Mouse (Mus musculus) stomach, embryonic 16.5 days (tissue): ENCODE measurements at regions not wholly inside any gene's neighbourhood (a gene's known extent, or its start where the extent isn't known, plus 50 kb on each side); places are given as distances from the start of the nearest gene placed in this dataset.

Source experiments
- ATAC-seq: fragments of 200-750 bp; cut with Nextera tagmentation; 2 replicates; pipeline ENCODE4 v1.8.0; 2017; ENCODE audit warnings: moderate number of reproducible peaks, moderate TSS enrichment; ENCODE audit not compliant: insufficient read depth, low FRiP score
- H3K27ac ChIP-seq: fragments of 300-500 bp; sonication (generic); 2 replicates; pipeline ENCODE4 v1.5.1; 2014; ENCODE audit warnings: low read length
- H3K27me3 ChIP-seq: fragments of 300-500 bp; sonication (generic); 2 replicates; pipeline ENCODE4 v1.6.1; 2014; ENCODE audit warnings: low read length, control low read depth, mixed read lengths; ENCODE audit not compliant: control insufficient read depth, insufficient read depth
- H3K36me3 ChIP-seq: fragments of 300-500 bp; sonication (generic); 2 replicates; pipeline ENCODE4 v1.6.1; 2014; ENCODE audit warnings: low read length; ENCODE audit not compliant: control insufficient read depth, insufficient read depth
- H3K4me1 ChIP-seq: fragments of 300-500 bp; sonication (generic); 2 replicates; pipeline ENCODE4 v1.6.1; 2014; ENCODE audit warnings: low read length, control low read depth, mixed read lengths; ENCODE audit not compliant: control insufficient read depth, insufficient read depth
- H3K4me2 ChIP-seq: fragments of 300-500 bp; sonication (generic); 2 replicates; pipeline ENCODE4 v1.6.1; 2014; ENCODE audit warnings: low read depth, low read length, mixed read lengths
- H3K4me3 ChIP-seq: fragments of 300-500 bp; sonication (generic); replicated peaks from 2 replicates; pipeline ENCODE4 v1.5.1; 2014; ENCODE audit warnings: mild to moderate bottlenecking, low read length
- H3K9ac ChIP-seq: fragments of 300-500 bp; sonication (generic); 2 replicates; pipeline ENCODE4 v1.6.1; 2014; ENCODE audit warnings: low read length
- H3K9me3 ChIP-seq: fragments of 300-500 bp; sonication (generic); replicated peaks from 2 replicates; pipeline ENCODE4 v1.6.1; 2016; ENCODE audit warnings: low read length, control low read depth; ENCODE audit not compliant: control insufficient read depth
- WGBS: fragments of 180-500 bp; shearing (Covaris S2); extraction: QIAGEN DNeasy Blood & Tissue Kit; methylation state at CpG from one replicate; pipeline ENCODE4 v1.1.7; 2014; 5-methylcytosine and 5-hydroxymethylcytosine counted together

DNA sequence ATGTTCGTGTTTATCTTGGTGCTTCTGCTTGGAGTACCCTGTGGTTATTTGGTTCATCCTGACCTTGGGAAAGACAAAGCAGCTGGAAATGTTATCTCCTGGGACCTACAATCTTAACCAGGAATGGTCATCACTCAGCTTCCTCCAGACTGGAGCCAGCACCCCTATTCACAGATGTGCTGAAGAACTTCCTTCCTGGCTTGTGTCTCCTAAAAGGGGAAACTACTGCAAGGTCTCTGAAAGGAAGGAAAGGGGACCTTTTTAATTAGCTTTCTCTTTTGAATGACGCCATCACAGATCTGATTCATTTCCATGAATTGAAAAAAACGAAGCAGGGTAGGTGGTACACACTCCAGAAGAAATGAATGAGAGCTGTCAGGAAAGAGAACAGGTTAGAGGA lies 476.0 kb upstream of the A1bg start:
- H3K9ac ChIP-seq = no peak overlapping the region
- no peak overlapping the region for H3K27ac ChIP-seq
- no peak overlapping the region for H3K4me2 ChIP-seq
- peaks cover 7% of the 10 kb centered on the region; the same call in 1 of the 2 replicates for H3K4me1 ChIP-seq
- H3K36me3 ChIP-seq = no peaks in the 10 kb centered on the region
- H3K4me3 ChIP-seq = no peak overlapping the region
- no peak for ATAC-seq
- WGBS = 80% methylated on average over 3 of the region's 3 CpGs
- no peaks in the 10 kb centered on the region for H3K9me3 ChIP-seq
- H3K27me3 ChIP-seq = no peaks in the 10 kb centered on the region

DNA sequence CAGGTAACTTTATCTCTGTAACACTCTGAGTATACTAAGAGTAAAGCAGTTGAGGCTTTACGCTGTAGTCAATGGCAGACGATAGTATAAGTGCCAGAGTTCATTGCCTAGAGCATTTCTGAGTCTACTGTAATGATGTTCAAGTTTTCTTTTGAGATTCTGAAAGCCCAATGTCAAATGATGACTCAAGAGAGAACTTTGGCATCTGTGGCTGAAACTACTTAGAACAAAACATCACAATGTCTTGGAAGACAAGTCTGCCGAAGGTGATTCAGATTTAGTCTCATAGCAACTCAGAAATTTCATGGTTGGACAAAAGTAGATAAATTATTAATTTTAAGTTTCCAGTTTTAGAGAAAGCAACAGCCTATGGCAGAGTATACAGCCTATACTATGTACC lies 474.2 kb upstream of the A1bg start:
- no peaks in the 10 kb centered on the region for H3K36me3 ChIP-seq
- no peak overlapping the region for H3K9ac ChIP-seq
- H3K9me3 ChIP-seq = no peaks in the 10 kb centered on the region
- H3K27ac ChIP-seq = no peak overlapping the region
- no peaks in the 10 kb centered on the region for H3K27me3 ChIP-seq
- no peak for ATAC-seq
- H3K4me3 ChIP-seq = no peak overlapping the region
- no peak overlapping the region for H3K4me2 ChIP-seq
- H3K4me1 ChIP-seq = peaks cover 7% of the 10 kb centered on the region; the same call in 1 of the 2 replicates
- 84% methylated on average over 3 of the region's 3 CpGs for WGBS

DNA sequence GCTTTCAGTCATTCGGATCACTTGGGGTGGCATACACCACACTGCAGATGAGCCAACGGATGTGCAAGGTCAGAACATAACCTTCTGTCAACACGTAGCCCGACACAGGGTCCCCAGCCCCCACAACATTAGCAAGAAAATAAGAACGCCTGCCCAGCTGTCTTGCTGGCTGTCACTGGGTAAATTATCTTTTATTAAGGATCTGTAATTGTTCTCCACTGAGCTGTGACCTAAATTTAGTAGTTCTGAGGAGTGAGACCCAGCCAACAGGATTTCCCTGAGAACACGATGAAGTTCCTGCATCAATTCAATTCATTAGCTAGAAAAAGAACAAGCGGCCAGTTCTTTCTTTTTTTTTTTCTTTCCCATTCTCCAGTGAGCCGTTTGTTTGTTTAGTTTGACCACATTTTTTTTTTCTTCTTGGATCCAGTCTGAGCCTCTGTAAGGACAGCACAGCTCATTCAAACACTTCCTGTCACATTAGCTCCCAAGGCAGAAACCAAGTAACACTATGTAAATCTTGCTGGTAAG lies 472.5 kb upstream of the A1bg start:
- ATAC-seq = no peak; the same call in 1 of the 2 replicates
- WGBS = 17% methylated on average over 8 of the region's 8 CpGs
- no peak overlapping the region for H3K4me2 ChIP-seq

DNA sequence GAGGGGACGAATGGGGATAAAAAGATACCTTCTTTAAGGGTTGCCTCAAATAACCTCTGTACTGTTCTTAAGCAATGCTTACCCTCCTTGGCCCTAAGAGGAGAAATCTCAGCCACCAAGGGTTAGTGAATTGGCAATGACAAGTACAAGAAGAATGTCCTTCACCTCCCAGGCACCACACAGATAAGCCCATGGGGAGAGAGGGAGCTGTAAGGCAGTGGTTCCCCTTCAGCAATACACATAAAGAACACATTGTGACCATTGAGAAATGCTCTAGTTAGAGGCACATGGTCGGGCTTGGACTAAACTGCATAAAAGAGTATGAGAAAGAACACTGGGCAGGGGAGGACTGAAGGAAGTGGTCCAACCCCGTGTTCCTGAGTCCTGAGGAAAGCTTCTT lies 457.9 kb upstream of the A1bg start:
- Histone ChIP-seq H3K4me2 (no peak overlapping the region), H3K4me1 (no peaks in the 10 kb centered on the region), H3K27ac (no peak overlapping the region), H3K4me3 (no peak overlapping the region), H3K9ac (no peak overlapping the region), H3K36me3 (no peaks in the 10 kb centered on the region), H3K9me3 (no peaks in the 10 kb centered on the region), H3K27me3 (no peaks in the 10 kb centered on the region)
- no peak for ATAC-seq
- 67% methylated on average over 3 of the region's 3 CpGs for WGBS

More for the DNA sequence above, 472.5 kb upstream of the A1bg start:
- Histone ChIP-seq H3K4me1 (peaks cover 7% of the 10 kb centered on the region; the same call in 1 of the 2 replicates), H3K27ac (no peak overlapping the region), H3K4me3 (no peak overlapping the region), H3K27me3 (no peaks in the 10 kb centered on the region), H3K9ac (no peak overlapping the region), H3K9me3 (no peaks in the 10 kb centered on the region), H3K36me3 (no peaks in the 10 kb centered on the region)

DNA sequence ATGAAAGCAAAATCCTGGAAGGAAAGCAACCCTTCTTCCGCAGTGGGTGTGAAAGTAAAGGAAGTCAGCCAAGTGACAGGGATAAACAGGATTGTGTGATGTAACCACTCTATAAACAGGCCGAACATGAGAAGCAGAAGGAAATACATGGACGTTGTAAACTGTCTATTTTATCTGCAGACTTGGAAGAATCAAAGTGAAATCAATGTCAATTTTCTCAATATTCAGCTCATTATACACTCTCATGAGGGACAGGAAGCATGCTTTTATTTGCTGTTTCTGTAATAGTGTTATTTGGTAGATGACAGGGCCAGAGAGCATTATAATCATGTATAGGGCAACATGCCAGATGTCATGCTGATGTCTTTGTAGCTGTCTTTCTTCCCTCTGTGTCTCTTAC lies 443.5 kb upstream of the A1bg start:
- Histone ChIP-seq H3K4me3 (no peak overlapping the region), H3K4me1 (no peaks in the 10 kb centered on the region), H3K9me3 (no peaks in the 10 kb centered on the region), H3K36me3 (no peaks in the 10 kb centered on the region), H3K27me3 (no peaks in the 10 kb centered on the region), H3K4me2 (no peak overlapping the region), H3K27ac (no peak overlapping the region), H3K9ac (no peak overlapping the region)
- no peak for ATAC-seq
- WGBS = 50% methylated on average over 3 of the region's 3 CpGs

DNA sequence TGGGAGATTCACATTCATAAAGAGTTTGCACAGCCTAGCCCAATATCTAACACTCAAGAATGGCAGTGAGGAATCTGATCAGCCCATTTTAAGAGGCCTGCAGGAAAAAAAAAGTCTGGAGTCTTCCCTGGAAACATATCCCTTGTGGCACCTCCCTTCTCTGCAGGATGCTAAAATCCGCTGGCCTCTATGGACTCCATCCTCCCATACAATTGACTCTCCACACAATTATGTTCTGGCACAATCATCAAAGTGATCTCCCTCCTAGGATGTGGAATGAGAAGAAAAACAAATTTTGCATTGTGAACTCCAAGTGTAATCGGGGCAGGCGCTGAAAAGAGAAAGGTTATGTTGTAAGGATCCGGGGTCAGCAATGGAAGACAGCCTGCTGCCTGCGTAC lies 442.7 kb upstream of the A1bg start:
- no peaks in the 10 kb centered on the region for H3K9me3 ChIP-seq
- 91% methylated on average over 5 of the region's 5 CpGs for WGBS
- H3K9ac ChIP-seq = no peak overlapping the region
- no peak overlapping the region for H3K27ac ChIP-seq
- no peak overlapping the region for H3K4me2 ChIP-seq
- ATAC-seq = no peak
- H3K36me3 ChIP-seq = no peaks in the 10 kb centered on the region
- H3K27me3 ChIP-seq = no peaks in the 10 kb centered on the region
- H3K4me3 ChIP-seq = no peak overlapping the region
- no peaks in the 10 kb centered on the region for H3K4me1 ChIP-seq

DNA sequence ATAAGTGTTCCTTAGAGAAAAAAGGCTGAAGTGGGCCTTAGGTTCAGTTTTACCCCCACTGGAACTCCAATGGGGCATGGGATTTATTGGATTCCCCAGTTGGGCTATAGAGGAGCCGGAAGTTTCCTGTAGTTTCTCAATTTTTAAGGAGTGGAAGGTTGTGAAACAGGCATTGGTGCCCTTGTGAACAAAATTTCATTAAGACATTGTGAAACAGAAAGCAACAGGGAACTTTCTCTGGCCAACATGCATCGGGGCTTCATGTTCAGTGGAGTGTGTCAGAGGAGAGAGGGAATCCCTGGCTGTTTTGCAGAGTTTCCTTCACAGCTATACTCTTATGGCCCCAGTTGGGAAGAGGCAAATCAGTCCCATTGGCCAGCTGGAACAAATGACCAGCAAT lies 441.6 kb upstream of the A1bg start:
- Histone ChIP-seq H3K9ac (no peak overlapping the region), H3K9me3 (no peaks in the 10 kb centered on the region), H3K27ac (no peak overlapping the region), H3K27me3 (no peaks in the 10 kb centered on the region), H3K36me3 (no peaks in the 10 kb centered on the region), H3K4me2 (no peak overlapping the region), H3K4me1 (no peaks in the 10 kb centered on the region), H3K4me3 (no peak overlapping the region)
- WGBS = 97% methylated on average over 2 of the region's 2 CpGs
- no peak for ATAC-seq

DNA sequence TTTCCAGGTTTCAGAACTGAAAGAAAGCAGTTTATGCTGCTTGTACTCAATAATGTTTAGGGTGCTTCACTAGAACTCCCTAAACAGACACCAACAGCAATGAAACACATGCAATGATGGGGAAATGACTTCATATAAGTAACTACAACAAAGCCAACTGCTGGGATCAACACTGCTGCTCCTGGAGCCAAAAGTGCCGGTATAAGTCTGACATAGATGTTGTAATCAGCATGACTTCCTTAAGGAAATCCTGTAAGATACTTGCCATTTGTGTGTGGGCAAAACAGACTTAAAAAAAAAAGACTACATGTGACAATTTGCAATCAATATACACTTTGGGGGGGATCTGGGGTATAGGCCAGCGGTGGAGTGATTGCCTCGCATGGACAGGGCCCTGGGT lies 438.4 kb upstream of the A1bg start:
- Histone ChIP-seq H3K4me1 (no peaks in the 10 kb centered on the region), H3K9me3 (no peaks in the 10 kb centered on the region), H3K4me2 (no peak overlapping the region), H3K4me3 (no peak overlapping the region), H3K36me3 (no peaks in the 10 kb centered on the region), H3K27me3 (no peaks in the 10 kb centered on the region), H3K27ac (no peak overlapping the region), H3K9ac (no peak overlapping the region)
- no peak for ATAC-seq
- WGBS = 78% methylated on average over 3 of the region's 3 CpGs

DNA sequence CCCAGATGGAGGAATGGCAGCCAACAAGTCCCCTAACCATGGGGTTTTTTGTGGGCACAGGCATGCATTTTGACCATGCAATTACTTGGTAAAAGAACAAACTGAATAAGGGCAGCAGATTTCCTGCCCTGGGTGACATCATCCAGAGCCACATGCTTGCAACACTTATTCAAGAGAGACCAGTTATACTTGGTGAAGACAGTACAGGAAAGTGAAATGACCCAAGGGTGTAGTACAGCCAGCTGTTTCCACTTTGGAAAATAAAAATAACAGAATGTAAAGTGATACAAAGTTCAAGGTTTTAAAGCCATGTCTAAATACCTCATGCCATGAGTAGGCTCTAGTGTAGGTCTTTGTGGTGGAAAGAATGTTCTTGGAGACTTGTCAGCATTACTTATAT lies 432.5 kb upstream of the A1bg start:
- Histone ChIP-seq H3K4me2 (no peak overlapping the region), H3K27ac (no peak overlapping the region), H3K9ac (no peak overlapping the region), H3K27me3 (no peaks in the 10 kb centered on the region), H3K36me3 (no peaks in the 10 kb centered on the region), H3K9me3 (no peaks in the 10 kb centered on the region), H3K4me3 (no peak overlapping the region), H3K4me1 (no peaks in the 10 kb centered on the region)
- ATAC-seq = no peak
